Mouse (Mus musculus) embryo, embryonic 10 days (tissue): Measurements from ENCODE around the gene Slc34a3.
A peak's percentile ranks its signal among the peaks of the same experiment; 100 is the strongest.

ENCODE experiments used
- DNase-seq: peaks from one replicate; pipeline ENCODE4 v3.0.0-alpha.2; 2015; ENCODE audit warnings: low spot score

Gene Slc34a3

DNA sequence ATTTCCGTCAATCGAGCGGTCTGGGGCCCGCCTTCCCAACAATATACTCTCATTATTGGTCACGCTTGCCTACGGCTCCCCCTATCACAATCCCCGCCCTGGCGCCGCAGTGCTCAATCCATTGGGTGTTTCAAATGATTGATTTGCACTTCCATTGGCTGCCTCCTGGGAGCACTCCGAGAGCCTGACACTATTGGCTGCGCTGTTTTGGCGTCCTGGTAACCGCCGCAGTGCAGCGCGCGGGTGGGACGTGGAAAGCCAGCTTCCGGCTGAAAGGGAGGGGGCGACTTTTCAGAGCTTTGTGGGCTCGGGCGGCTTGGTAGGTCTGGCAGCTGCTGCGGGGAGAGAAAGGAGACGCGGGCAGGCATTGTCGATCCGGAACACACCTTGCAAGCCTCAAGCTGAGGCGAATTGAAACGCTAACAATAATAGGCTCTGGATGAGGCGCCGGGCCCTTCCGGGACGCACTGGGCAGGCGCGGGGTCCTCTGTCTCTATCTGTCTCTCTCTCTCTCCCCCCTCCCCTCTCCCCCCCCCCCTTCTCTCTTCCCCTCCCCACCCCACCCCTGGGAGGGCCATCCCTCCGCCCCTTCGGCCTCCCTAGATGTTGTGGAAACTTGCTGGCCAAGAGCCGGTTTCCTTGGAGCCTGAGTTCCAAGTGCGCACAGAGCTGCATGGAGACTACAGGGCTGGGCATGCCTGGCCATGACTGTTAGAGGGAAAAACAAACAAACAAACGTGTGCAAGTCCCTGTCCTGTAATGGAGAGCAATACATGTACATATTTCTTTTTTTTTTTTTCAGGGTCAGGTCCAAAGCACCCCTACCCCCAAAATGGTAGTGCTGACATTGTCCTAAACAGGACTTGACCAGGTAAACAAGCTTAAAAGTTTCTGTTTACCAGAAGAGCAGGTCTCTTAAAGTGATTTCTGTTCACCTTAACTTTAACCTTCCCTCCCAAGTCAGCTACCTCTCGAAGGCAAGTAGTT lies 9.1 kb downstream of the Slc34a3 start:
- DNase-seq: peak; percentile 99

DNA sequence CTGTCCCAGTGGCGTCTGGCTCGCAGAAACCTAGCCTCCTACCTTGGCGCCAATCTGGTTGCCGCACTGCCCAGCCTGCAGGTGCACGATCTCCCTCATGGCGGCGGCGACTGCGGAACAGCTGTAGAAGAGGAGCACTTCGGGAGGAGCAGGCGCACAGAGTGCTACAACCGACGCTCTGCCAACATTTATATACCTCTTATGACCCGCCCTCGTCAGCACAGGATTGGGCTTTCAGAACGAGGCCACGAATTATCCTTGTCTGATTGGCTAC lies 9.7 kb downstream of the Slc34a3 start, which contains the start of gene Tubb4b:
Gene Tubb4b, minus strand, starts transcription at position 211 of the 274 bp plus-strand sequence.
- DNase-seq: no peak

DNA sequence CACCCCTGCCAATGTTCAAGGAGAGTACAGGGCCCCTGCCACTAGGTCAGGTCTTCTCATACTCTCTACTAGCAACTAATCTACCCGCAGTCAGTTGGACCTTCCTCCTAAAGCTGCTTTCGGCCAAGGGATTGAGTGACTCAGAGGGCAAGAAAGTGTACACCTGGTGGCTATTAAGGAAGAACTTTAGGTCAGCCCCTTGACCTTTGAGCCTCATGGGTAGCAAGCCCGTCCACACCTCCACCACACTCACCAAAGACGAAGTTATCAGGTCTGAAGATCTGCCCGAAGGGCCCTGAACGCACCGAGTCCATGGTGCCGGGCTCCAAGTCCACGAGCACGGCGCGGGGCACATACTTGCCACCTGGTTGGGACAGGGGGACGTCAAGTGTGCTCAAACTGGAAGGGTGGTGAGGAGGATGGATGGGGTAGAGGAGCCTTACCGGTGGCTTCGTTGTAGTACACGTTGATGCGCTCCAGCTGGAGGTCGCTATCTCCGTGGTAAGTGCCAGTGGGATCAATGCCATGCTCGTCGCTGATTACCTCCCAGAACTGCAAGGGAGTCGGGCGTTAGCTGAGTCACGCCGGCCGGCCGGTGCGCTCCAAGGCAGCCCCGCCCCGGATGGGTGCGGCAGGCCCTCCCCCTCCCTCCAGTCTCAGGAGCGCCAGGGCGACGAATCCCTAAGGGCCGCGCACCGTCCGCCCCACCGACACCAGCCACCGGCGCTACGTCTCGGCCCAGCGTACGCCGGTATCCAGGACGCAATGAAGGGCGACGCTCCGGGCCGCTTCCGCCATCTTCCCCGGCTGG lies 10.3 kb downstream of the Slc34a3 start:
- DNase-seq: peak; percentile 76

DNA sequence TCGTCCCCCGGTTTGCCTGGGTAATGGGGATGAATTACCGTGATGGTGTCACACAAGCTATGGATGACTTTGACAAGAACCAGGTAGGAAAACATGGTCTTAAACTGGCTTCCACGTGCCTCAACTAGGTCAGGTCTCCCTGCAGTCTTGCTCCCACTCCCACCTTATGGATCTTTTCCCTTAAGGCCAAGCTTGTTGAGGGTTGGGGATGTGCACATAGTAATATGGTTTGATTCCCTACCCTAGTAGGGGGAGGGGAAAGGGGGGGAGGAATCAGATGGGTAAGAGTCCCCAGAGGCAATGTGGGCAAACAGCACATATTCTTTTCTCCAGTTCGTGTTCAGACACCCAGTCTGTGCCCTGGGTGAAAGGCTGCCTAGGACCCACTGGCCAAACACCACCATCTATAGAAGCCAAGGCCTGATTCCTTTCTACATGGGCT lies 12.8 kb downstream of the Slc34a3 start:
- no peak for DNase-seq

DNA sequence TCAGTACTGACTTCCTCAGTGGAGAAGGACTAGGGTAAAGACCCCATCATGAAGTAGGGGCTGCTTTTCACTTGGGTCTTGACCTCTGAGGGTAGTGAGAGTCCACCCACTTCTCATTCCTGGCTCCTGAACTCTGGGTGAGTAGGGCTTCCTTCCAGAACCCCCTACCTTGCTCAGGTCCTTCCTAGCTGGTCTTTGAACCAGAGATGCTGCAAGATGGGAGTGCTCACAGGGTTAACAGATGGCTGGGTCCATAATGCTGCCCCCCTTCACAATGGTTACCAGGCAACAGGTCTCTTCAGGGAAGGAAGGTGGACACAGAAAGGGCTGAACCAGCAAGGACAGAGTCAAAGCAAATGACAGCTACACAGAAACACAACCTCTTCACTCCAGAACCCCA lies 15.7 kb downstream of the Slc34a3 start, which contains the start of gene Fam166a:
Gene Fam166a, plus strand, starts transcription at position 301 of the 400 bp plus-strand sequence.
- no peak for DNase-seq

DNA sequence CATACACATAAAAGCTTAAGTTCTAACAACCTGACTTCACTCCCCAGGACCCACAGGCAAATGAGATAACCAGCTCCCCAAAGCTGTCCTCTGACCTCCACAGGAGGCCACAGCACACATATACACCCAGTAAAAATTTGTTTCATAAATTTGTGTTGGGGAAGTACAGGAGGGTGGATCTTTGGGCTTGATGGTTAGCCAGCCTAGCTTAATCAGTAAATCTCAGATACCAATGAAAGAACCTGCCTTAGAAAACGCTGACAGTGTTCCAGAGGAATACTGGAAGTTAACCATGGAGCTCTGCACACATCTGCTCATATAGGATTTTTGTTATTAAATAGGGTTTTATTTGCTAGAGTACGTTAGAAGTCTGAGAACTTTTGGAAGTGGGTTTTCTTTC lies 16.5 kb downstream of the Slc34a3 start:
- no peak for DNase-seq

DNA sequence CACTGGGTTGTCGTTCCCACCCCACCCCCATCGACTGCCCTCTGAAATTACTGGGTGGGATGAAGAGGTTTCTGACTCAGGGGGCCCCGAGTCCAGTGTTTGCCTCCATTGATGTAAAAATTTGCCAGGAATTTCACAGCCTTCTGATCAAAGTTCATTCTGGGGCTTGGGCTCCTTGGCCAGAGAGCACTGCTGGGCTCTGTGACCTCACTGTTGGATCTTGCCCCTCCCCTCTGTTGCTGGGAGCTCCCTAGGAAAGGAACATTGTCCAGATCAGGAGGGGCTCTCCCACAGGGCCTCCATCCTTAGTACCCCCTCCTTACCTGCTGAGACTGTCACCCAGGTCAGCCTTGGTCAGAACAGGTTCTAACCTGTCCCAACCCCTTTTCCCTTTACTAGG lies 19.7 kb downstream of the Slc34a3 start, which contains the start of gene Stpg3:
Gene Stpg3, minus strand, starts transcription at position 194 of the 400 bp plus-strand sequence.
- no peak for DNase-seq

DNA sequence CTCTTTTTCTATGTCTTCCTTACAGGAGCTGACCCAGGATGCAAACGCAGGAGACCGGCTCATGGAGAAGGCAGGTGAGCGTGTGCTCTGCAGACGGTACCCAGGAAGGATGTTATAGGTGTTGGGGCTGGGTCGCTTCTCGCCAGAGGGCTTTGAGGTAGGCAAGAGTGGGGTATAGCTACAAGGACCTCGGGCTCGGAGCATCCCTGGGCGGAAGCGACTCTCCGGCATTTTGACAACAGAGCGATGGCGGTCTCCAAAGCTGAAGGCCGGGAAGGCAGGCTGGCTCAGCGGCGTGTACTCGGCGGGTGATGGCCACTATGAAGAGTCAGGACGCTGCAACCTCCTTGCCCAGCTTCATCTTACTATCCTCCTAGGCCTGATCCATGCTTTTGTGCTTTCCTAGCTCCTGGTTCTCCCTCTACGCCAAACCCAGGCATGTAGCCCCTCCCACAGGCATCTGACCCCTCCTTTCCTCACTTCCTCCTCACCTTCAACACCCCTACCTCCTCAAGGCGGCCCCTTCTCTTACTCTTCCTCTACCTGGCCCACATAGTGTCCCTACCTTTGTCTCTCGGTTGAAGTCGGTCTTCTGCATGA lies 20.8 kb downstream of the Slc34a3 start:
- DNase-seq: no peak

DNA sequence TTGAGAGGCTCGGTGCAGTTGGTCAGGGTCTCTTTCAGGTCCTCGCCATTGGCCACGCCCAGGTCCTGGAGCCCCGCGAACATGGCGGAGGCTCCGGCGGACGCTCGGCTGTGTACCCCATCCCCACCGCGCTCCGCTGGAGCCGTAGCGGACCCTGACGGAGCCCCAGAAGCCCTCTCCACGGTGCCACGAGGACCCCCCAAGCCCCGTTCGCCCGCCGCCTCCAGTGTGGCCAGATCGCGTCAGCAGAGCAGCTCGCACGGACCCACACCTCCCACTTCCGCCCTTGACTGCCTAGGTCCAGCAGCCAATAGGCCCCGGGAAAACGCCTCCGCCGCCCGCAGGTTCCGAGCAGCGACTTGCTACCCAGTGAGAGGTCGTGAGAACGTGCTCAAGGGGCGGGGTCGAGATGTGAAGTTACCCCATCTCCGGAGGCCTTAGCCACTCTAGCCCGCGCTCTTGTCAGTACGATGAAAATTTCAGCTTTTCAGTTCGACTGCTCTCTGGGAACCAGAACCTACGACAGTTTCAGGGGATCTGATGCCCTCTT lies 23.0 kb downstream of the Slc34a3 start, which contains the start of gene Nelfb:
Gene Nelfb, minus strand, starts transcription at position 369 of the 550 bp plus-strand sequence.
- peak; percentile 94 for DNase-seq

DNA sequence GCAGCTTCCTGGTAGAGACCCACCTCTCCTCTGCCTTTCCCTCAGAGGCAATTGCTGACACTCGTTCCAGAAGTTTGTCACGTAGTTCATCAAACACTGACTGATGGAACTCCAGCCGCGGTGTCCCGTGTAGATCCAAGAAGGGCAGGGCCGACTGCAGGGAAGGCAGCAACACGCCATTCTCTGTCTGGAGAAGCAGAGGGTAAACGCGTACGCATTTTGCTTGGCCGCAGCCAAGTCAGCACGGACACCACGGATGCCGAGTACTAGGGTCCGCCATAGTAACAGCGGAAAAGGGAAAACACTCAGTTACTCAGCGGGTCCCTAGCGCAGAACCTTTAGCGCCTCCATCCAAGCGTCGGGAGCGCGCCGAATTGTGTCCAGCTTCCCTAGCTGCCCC lies 23.5 kb downstream of the Slc34a3 start:
- DNase-seq: no peak

DNA sequence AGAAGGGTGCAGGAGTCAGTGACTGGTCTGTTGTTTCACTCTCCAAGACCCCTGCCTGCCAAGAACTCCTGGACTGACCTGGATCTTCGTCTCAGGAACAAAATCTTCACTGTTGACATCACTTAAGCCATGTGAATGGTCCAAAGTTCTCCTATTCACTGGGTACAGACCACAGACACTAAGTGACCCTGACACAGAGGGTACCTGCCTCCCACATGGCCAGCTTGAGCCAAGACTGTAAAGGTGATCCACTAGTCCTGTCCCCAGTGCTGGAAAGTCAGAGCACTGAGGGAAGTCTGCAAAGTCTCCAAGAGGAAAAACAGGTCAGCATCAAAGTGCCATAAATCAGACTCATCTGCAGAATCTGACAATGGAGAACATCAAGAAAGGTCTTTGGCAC lies 26.6 kb downstream of the Slc34a3 start:
- DNase-seq: no peak

DNA sequence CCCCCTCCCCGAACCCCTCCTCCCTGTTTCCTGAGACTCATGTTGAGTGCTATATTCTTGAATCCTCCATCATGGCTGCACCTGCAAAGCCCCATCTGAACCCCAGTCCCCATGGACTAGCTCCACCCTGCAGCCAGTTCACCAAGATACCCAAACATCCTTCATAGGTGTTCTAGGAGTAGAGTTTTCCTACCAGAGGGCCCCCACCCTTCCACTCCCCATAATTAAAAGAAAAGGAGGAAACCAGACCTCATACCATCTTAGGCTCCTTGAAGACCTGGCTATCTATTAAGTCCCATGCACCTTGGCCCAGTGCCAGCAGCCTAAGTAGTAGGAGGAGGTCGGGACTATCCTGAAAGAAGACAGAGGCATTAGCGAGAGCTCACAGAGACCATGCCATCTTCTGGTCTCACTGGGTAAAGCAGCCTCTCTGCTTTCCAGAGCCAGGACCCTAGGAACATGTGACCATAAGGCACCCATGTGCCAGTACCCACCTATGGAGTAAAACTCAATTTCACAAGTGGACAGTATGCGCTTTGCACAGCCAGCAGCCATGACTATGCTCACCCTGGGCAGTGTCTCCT lies 30.4 kb downstream of the Slc34a3 start:
- no peak for DNase-seq

DNA sequence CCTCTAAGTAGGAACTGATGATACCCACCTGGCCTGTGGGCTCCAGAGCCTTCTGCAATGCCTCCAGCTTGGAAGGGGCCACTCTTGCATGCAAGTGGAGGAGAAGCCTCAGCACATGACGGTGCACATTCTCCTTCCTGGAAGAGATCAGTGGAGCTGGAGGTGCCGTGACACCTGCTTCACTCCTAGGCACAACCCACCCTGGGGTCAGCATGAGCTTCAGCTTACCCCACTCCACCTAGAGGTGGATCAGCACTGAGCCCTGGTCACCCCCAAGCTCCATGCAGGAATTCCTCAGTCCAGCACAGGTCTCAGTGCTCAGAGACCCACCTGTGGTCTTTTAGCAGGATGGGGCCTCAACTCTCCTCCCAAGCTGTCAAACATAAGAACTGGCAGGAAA lies 33.5 kb downstream of the Slc34a3 start:
- DNase-seq: no peak

DNA sequence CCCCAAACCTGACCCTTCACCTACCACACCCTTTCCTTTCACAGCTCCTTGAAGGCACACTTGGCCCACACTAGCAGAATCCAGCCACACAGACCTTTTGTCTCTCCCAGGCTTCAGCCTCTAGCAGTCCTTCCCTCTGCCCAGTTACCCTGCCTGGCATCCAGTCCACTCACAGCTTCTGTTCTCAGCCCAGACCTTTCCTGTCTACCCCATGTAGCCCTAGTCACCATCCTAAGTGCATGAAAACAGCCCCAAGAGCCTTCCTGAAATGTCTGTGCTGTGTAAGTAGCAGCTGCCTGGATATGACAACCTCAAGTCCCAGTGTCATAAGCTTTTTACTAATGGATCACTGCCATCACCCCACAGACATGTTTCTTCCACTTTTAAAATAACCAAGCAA lies 36.2 kb downstream of the Slc34a3 start:
- no peak for DNase-seq

DNA sequence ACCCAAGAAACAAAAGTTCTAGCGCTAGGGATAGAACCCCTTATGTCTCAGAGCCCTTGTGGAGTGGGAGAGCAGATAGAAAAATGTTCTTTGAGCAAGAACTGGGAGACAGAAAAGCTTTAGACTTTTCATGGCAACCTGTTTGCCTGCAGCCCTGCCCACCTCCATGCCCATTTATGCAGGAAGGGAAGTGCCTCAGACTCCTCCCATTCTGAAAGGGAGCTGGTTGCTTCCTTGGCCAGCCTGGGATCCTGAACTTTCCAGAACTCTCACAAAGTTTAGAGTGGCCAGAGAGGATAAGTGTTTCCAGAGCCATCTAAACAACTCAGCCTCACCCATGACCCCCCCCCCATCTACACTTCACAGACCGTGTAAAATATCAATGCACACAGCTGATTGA lies 37.0 kb downstream of the Slc34a3 start:
- DNase-seq: no peak

DNA sequence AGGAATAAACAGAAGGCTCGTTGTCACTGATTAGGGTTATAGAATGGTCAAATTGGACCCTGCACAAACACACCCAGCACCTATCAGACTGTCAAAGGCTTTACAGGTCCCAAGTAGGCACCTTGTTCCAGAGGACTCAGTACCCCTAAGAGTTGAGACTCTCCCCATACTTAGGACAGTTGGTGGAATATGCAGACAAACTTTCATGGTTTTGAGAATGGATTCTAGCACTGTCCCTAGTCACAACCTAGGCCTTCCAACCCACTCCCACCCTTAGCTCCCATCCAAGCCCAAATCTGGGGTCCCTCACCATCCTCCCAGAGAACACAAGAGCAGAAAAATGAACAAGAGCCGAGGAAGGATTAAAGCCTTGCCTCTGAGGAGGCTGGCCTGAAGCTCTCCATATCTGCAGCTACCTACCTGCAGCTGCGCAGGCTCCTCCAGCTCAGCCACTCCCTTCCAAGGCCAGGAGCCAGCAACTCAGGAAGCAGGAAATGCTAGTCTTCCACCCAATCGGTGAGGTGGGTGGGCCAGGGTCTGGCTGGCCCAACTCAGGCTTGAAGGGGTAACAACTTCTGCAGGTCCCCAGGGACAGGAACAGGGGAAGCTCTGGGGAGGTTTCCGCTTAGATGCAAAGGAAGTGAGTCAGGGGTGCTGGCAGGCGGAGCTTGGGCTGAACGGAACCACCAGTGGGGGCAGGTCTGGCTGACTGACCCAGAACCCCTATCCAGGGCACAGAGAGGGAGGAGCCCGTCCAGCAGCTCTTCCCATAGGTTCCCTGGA lies 37.8 kb downstream of the Slc34a3 start, which contains the start of gene Tor4a:
Gene Tor4a, minus strand, starts transcription at position 715 of the 783 bp plus-strand sequence.
- DNase-seq: peak; percentile 50

DNA sequence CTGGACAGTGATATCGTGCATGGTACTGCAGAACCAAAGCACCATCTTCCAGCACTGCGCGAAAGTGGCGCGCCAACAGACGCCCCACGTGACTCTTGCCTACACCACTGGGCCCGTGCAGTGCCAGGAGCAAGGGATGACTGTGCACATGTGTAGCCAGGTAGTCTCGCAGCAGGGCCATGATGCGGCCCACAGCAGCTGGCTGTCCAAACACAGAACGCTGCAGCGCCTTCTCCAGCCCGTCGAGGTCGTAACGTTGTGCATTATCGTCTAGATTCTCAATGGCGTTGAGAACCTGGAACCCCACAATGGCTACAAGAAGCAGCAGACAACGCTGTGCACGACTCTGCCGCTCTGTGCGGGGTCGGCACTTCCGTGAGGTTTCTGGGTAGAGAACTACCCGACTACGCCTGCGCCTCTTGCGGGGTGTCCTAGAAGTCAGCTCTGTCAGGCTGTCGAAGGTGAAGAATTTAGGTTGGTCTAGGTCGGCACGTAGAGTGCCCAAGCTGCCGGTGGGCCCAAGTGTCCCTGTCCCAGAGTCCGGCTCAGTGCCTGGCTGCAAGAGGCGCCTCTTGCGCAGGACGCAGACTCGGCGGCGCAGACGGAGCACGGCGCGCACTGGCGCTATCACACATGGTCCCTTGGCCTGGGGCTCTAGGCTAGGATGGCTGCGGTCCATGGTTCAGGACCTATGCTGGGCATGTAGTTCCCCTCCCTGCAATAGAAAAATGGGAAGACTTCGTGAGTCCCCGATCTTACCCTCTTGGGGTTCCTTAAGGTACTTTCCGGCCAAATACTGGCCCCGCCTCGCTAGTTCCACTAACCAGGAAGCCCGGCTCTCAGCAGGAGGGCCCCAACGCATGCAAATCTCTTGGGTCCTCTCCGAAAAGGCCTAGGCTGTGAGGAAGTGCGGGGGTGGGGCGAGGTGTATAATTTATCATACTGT lies 38.7 kb downstream of the Slc34a3 start:
- DNase-seq: peak; percentile 37

DNA sequence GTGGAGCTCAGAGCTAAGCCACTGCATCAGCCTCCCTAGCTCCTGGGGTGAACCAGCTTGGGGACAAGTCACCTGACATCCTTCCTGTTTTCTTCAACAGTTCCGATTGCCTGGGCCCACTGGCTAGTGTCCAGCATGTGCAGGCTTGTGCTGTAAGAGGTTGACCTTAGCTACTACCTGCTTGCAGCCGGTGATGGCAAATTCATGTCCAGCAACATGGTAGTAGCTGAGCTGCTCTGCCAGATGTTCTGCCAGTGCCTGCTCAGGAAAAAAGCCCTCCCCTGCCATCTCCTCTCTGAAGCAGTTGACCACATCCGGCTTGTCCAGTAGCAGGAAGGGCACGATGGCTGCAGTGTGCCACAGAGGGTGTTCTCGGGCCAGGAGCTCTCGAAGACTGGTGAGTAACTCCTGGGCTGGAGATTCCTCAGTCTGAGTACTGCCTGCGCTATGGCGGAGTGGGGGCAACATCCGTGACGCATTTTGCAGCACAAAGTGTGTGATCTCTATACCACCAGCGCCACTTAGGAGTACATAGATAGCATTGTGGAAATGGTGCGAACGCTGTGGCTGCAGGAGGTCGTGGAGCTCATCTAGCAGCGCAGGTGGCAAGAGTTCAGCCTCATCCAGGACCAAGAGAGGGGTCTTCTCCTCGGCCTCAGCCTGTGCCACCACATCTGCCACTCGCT lies 39.5 kb downstream of the Slc34a3 start:
- DNase-seq: no peak

DNA sequence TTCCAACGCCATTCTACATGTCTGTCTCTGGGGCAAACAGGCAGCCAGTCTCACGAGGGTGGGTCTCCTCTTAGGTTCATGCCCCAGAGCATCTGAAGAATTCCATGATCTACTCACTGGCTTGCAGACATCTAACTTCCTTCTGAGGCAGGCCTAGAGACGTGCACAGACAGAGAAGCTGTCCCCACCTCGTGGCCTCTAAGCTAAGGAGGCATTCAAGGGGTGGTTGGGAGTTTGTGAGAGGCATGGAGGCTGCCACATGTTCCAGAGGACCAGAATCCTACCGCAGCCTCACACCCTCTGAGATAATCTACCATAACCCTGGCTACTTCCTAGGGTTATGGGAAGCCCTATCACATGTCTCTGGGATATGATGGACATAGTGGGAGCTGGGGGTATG lies 40.2 kb downstream of the Slc34a3 start:
- no peak for DNase-seq
